Mouse (Mus musculus): ENCODE data around the gene Rcbtb2. TPM values are rescaled to one million over a fixed set of nuclear protein-coding genes. Genes with fewer than 3 reads are reported as not detected.

Gene Rcbtb2
- polyA plus RNA-seq, 1 experiment, result 27.0 TPM

DNA sequence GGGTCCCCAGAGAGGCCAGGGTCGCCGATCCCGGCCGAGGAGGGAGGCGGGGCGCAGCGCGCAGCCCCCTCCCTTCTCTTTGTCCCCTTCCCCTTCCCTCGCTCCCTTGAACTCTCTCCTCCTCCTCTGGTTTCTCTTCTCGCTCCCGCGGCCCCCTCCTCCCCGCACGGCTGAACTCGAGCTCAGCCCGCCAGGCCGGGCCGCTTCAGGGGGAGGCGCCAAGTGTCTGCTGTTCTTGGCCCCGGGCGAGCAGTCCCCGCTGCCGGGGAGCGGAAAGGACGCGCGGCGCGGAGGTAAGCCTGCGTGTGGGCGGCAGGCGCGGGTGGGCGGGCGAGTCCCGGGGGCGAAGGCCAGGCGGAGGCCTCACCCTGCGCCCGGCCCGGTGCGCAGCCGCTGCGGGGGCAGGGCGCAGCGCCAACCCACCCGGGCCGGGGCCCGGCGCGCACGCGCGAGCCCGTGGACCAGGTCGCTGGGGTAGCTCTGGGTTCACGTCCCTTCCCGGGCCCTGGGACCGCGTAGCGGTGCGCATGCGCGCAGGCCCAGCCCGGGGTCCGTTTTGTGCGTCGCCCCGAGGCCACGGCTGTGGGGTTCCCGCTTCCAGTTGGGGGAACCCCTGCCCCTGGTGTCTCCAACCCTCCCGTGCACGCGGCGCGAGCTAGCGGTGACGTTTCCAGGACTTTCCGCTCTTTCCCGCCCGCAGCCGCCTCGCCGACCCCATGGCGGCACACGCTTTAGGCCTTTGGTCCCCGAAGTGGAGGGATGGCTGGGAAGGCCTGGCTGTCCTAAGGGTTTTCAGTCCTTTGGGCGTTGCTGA lies 20.3 kb downstream of the Rcbtb2 start:
- H3K27me3 ChIP-seq (ENCODE audit: control insufficient read depth, insufficient read depth, low read length), result no peaks in the 10 kb centered on the region
- peak overlapping the region; percentile 66 for H3K4me3 ChIP-seq (replicated peaks; ENCODE audit: insufficient read depth, low read depth, low read length)
- peaks cover 4% of the 10 kb centered on the region; the same call in 1 of the 2 replicates for H3K4me1 ChIP-seq (ENCODE audit: control insufficient read depth, insufficient read depth, low read length)
- WGBS, result under 1% methylated on average over 86 of the region's 88 CpGs
- H3K27ac ChIP-seq (ENCODE audit: insufficient read depth, low read length), result peak overlapping the region; percentile 97
- DNase-seq, result peak; percentile 90 to 92
- TF ChIP-seq CTCF (IDR thresholded peaks at IDR 0.05; ENCODE audit: borderline replicate concordance, insufficient read depth, low read depth, low read length) (no peak), POLR2A (IDR thresholded peaks at IDR 0.05; ENCODE audit: borderline replicate concordance, insufficient read depth, low read length) (peak; percentile 40; the same call in 1 of the 2 replicates)

DNA sequence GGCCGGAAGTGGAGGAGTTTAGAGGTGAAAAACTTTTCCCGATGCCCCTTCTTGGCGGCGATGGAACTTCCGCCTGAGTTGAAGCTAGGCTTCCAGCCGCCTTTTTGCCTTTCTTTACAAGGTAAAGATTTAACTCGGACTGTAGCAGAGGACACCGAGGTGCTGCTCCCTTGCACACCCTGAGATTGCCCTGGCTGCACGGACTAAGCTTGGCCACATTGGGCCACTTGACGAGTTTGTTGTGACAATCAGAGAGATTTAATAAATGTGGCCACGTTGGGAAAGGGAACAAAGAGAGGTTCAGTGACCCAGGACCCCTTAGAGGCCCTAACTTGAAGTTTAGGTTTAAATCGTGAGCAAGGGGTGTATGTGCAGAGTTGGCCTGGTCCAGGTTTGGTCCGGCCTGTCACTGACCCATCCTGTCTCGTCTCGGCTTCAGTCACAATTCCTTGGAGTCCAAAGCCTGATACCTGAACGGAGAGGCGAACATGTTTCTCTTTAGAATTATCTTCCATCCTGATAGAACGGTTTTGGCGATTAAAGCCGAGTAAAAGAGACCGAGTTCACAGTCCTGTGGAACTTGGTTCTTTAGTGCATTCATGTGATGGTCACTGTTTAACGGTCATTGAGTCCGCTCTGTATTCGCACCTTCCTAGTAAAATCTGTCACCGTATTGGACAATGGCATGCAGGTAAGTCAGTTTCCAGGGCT lies 21.0 kb downstream of the Rcbtb2 start:
- H3K4me3 ChIP-seq (replicated peaks; ENCODE audit: insufficient read depth, low read depth, low read length), result peak overlapping the region; percentile 66
- H3K27me3 ChIP-seq (ENCODE audit: control insufficient read depth, insufficient read depth, low read length), result no peaks in the 10 kb centered on the region
- DNase-seq, result peak in 1 of 2 experiments; percentile 22
- WGBS, result 34% methylated on average over 25 of the region's 25 CpGs
- peak overlapping the region; percentile 97 for H3K27ac ChIP-seq (ENCODE audit: insufficient read depth, low read length)
- H3K4me1 ChIP-seq (ENCODE audit: control insufficient read depth, insufficient read depth, low read length), result peaks cover 4% of the 10 kb centered on the region; the same call in 1 of the 2 replicates
- TF ChIP-seq CTCF (IDR thresholded peaks at IDR 0.05; ENCODE audit: borderline replicate concordance, insufficient read depth, low read depth, low read length) (no peak), POLR2A (IDR thresholded peaks at IDR 0.05; ENCODE audit: borderline replicate concordance, insufficient read depth, low read length) (no peak)

DNA sequence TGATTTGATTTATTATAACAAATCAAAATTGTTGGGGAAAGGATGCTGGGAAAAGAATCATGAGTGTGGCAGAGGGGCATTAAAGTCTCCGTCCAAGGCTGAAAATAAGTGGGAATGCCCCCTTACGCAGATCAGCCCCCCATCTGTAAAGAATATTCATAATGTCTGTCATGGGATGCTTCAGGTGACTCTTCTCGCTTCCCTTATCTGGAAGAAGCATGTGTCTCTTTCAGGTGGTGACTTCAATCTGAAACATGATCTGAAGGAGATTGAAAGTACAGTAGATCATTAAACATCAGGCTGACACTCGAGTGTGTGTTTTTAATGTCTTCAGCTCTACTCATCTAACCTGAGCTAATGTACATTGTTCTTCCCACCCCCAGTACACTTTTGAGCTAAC lies 22.7 kb downstream of the Rcbtb2 start:
- H3K4me3 ChIP-seq (replicated peaks; ENCODE audit: insufficient read depth, low read depth, low read length), result no peak overlapping the region
- TF ChIP-seq CTCF (IDR thresholded peaks at IDR 0.05; ENCODE audit: borderline replicate concordance, insufficient read depth, low read depth, low read length) (no peak), POLR2A (IDR thresholded peaks at IDR 0.05; ENCODE audit: borderline replicate concordance, insufficient read depth, low read length) (no peak)
- WGBS, result 98% methylated on average over 4 of the region's 4 CpGs
- H3K27ac ChIP-seq (ENCODE audit: insufficient read depth, low read length), result no peak overlapping the region
- no peaks in the 10 kb centered on the region for H3K27me3 ChIP-seq (ENCODE audit: control insufficient read depth, insufficient read depth, low read length)
- DNase-seq, result no peak
- H3K4me1 ChIP-seq (ENCODE audit: control insufficient read depth, insufficient read depth, low read length), result peaks cover 4% of the 10 kb centered on the region; the same call in 1 of the 2 replicates

DNA sequence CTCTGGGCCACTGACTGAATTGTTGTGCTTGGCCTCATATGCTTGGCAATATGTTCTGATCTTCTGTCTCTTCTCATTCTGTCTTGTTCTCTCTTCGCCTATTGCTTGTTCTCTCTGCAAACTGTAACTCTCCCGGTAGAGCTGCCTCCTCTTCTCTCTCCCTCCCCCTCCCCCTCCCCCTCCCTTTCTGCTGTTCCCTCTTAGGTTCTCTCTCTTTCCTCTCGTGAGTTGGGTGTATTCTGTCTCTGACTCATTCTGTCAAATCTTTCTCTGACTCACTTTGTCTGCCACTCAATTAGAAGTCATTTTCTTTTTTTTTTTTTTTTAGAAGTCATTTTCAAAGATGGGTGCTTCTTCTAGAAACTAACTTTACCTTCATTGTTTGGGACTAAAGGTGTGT lies 23.9 kb downstream of the Rcbtb2 start:
- TF ChIP-seq CTCF (IDR thresholded peaks at IDR 0.05; ENCODE audit: borderline replicate concordance, insufficient read depth, low read depth, low read length), result no peak
- no peak for TF ChIP-seq POLR2A (IDR thresholded peaks at IDR 0.05; ENCODE audit: borderline replicate concordance, insufficient read depth, low read length)
- DNase-seq, result no peak
- H3K27me3 ChIP-seq (ENCODE audit: control insufficient read depth, insufficient read depth, low read length), result no peaks in the 10 kb centered on the region
- WGBS, result 80% methylated on average over 3 of the region's 3 CpGs
- H3K27ac ChIP-seq (ENCODE audit: insufficient read depth, low read length), result no peak overlapping the region
- no peak overlapping the region for H3K4me3 ChIP-seq (replicated peaks; ENCODE audit: insufficient read depth, low read depth, low read length)
- peaks cover 4% of the 10 kb centered on the region; the same call in 1 of the 2 replicates for H3K4me1 ChIP-seq (ENCODE audit: control insufficient read depth, insufficient read depth, low read length)

DNA sequence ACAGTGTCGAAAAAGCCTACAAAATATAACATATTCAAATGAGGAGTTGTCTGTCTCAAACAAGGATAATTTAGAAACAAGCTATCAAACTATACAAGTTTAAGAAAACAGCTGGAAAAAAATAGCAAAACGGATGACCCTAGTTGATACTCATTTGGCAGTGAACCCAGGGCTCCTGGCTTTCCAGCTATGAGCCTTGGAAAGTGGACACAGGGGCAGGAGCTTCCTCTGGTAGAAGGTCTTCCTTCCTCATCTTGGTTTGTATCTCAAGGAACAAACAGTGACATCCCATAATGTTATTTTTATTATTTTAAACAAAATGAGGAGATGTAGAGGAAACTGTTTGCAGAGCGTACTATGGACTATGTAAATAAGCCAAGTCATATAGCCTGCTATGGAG lies 25.3 kb downstream of the Rcbtb2 start:
- WGBS, result 81% methylated on average over 3 of the region's 3 CpGs
- no peak for TF ChIP-seq CTCF (IDR thresholded peaks at IDR 0.05; ENCODE audit: borderline replicate concordance, insufficient read depth, low read depth, low read length)
- no peak for TF ChIP-seq POLR2A (IDR thresholded peaks at IDR 0.05; ENCODE audit: borderline replicate concordance, insufficient read depth, low read length)
- Histone ChIP-seq H3K4me3 (replicated peaks; ENCODE audit: insufficient read depth, low read depth, low read length) (no peak overlapping the region), H3K27me3 (ENCODE audit: control insufficient read depth, insufficient read depth, low read length) (no peaks in the 10 kb centered on the region), H3K4me1 (ENCODE audit: control insufficient read depth, insufficient read depth, low read length) (peaks cover 4% of the 10 kb centered on the region; the same call in 1 of the 2 replicates), H3K27ac (ENCODE audit: insufficient read depth, low read length) (no peak overlapping the region)
- DNase-seq, result no peak

DNA sequence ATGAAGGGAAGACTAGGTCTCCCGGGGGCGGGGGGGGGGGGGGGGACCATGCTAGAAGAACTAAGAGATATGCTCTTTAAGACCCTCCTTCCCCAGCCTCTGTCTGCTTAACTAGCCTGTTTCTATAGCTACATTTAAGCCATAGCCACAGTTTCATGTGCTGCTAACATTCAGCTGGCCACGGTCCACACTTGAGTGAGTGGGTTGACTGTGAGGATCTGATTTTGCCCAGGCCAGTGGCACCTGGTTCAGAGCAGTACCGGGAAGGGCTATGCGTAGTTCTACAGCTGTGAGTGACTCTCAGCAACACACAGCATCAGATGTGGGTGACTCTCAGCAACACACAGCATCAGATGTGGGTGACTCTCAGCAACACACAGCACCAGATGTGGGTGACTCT lies 38.5 kb downstream of the Rcbtb2 start:
- WGBS, result 90% methylated on average over 5 of the region's 5 CpGs
- Histone ChIP-seq H3K4me3 (replicated peaks; ENCODE audit: insufficient read depth, low read depth, low read length) (no peak overlapping the region), H3K27me3 (ENCODE audit: control insufficient read depth, insufficient read depth, low read length) (no peaks in the 10 kb centered on the region), H3K4me1 (ENCODE audit: control insufficient read depth, insufficient read depth, low read length) (no peaks in the 10 kb centered on the region), H3K27ac (ENCODE audit: insufficient read depth, low read length) (no peak overlapping the region)
- DNase-seq, result no peak
- no peak for TF ChIP-seq POLR2A (IDR thresholded peaks at IDR 0.05; ENCODE audit: borderline replicate concordance, insufficient read depth, low read length)
- TF ChIP-seq CTCF (IDR thresholded peaks at IDR 0.05; ENCODE audit: borderline replicate concordance, insufficient read depth, low read depth, low read length), result no peak

DNA sequence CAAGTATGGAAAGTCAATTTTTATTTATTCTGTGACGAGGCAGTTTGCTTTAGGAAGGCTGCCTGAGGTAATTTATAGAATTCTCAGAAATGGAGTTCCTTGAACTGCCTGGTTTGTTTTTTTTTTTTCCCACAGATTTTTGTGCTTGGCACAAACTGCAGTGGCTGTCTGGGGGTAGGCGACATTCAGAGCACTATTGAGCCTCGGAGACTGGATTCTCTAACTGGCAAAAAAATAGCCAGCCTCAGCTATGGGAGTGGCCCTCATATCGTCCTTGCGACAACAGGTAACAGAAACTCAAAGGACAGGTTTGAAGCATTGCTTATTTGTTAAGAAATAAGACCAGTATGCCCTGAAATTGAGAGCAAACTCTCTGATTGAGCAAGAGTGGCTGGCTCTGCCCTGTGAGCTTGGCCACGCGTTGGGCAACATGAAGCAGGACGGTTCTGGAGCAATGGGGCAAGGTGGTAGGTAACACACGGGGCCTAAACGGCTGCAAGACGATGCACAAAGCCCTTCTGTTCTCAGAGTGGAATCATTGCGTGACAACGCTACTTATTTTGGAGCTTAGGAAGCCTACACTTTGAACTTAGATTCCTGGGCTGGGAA lies 39.5 kb downstream of the Rcbtb2 start:
- no peaks in the 10 kb centered on the region for H3K27me3 ChIP-seq (ENCODE audit: control insufficient read depth, insufficient read depth, low read length)
- DNase-seq, result no peak
- no peak overlapping the region for H3K27ac ChIP-seq (ENCODE audit: insufficient read depth, low read length)
- 85% methylated on average over 13 of the region's 13 CpGs for WGBS
- H3K4me3 ChIP-seq (replicated peaks; ENCODE audit: insufficient read depth, low read depth, low read length), result no peak overlapping the region
- TF ChIP-seq CTCF (IDR thresholded peaks at IDR 0.05; ENCODE audit: borderline replicate concordance, insufficient read depth, low read depth, low read length) (no peak), POLR2A (IDR thresholded peaks at IDR 0.05; ENCODE audit: borderline replicate concordance, insufficient read depth, low read length) (no peak)
- H3K4me1 ChIP-seq (ENCODE audit: control insufficient read depth, insufficient read depth, low read length), result no peaks in the 10 kb centered on the region; the same call in 1 of the 2 replicates
